Mouse (Mus musculus) gastrocnemius, adult 2 months (tissue): Measurements from ENCODE around the gene Fbh1. TPM values are rescaled to one million over a fixed set of nuclear protein-coding genes. Genes with fewer than 3 reads are reported as not detected.

Experiments
- DNase-seq: peaks from one replicate; pipeline ENCODE4 v3.0.0; 2022
- H3K27ac ChIP-seq: fragments of 200-600 bp; 2 replicates; pipeline ENCODE4 v1.8.1; 2022; ENCODE audit warnings: mild to moderate bottlenecking
- H3K4me3 ChIP-seq: fragments of 200-600 bp; 2 replicates; pipeline ENCODE4 v1.8.1; 2022; ENCODE audit warnings: mild to moderate bottlenecking, moderate library complexity
- CTCF ChIP-seq: fragments of 200-600 bp; IDR thresholded peaks from 2 replicates; pipeline ENCODE4 v1.8.1; 2022; ENCODE audit warnings: antibody characterized with exemption, mild to moderate bottlenecking, moderate library complexity
- intact Hi-C: fragments of 180-260 bp; cut with DNase I; formaldehyde crosslinking; loops from one replicate; pipeline ENCODE4 v1.15.1; 2025
- total RNA-seq, 2 experiments: library from RNA; stranded (reverse); gene quantifications; 2 replicates each; pipeline ENCODE4 v1.2.3; 2021

Gene Fbh1
- total RNA-seq, 2 experiments from 2014 or later = 24.1 to 32.5 TPM

- TF ChIP-seq CTCF = no peak
- Histone ChIP-seq H3K27ac (peak overlapping the region; percentile 82), H3K4me3 (no peak overlapping the region)
- intact Hi-C loops = loop anchor here (5.0 kb wide), 1 partner anchor 230 kb away; no protein-coding TSS in a partner anchor
- peak; percentile 78 for DNase-seq
These were observed 10.2 kb downstream of the Fbh1 start for GRCm38 (mm10) chr2:11767161-11767545.

- no peak overlapping the region for H3K4me3 ChIP-seq
- no peak for DNase-seq
- no peak for TF ChIP-seq CTCF
- peak overlapping the region; percentile 82 for H3K27ac ChIP-seq
- intact Hi-C loops = loop anchor here (5.0 kb wide), 1 partner anchor 229 kb away; no protein-coding TSS in a partner anchor
These were observed 10.8 kb downstream of the Fbh1 start for GRCm38 (mm10) chr2:11766485-11767160.

GRCm38 (mm10) chr2:11765694-11766093 lies 11.7 kb downstream of the Fbh1 start:
- no peak for TF ChIP-seq CTCF
- intact Hi-C loops = loop anchor here (5.0 kb wide), 1 partner anchor 228 kb away; no protein-coding TSS in a partner anchor
- Histone ChIP-seq H3K4me3 (no peak overlapping the region), H3K27ac (peak overlapping the region; percentile 82; the same call in 1 of the 2 replicates)
- DNase-seq = no peak

- no peak overlapping the region for H3K4me3 ChIP-seq
- no peak for TF ChIP-seq CTCF
- DNase-seq = no peak
- H3K27ac ChIP-seq = no peak overlapping the region
- intact Hi-C loops = loop anchor here (5.0 kb wide), 1 partner anchor 40 kb away; no protein-coding TSS in a partner anchor
These were observed 14.8 kb downstream of the Fbh1 start for GRCm38 (mm10) chr2:11762541-11762940.

- intact Hi-C loops = no loop called here
- Histone ChIP-seq H3K27ac (no peak overlapping the region), H3K4me3 (no peak overlapping the region)
- no peak for TF ChIP-seq CTCF
- DNase-seq = no peak
These were observed 37.8 kb downstream of the Fbh1 start for GRCm38 (mm10) chr2:11739516-11740051.

GRCm38 (mm10) chr2:11738794-11739193 lies 38.6 kb downstream of the Fbh1 start:
- Histone ChIP-seq H3K27ac (no peak overlapping the region), H3K4me3 (no peak overlapping the region)
- no peak for DNase-seq
- intact Hi-C loops = no loop called here
- no peak for TF ChIP-seq CTCF

GRCm38 (mm10) chr2:11735853-11736252 lies 41.5 kb downstream of the Fbh1 start:
- Histone ChIP-seq H3K27ac (no peak overlapping the region), H3K4me3 (no peak overlapping the region)
- no peak for DNase-seq
- no peak for TF ChIP-seq CTCF
- intact Hi-C loops = loop anchor here (1.0 kb wide), 1 partner anchor 20 kb away; no protein-coding TSS in a partner anchor

- no peak for DNase-seq
- no peak for TF ChIP-seq CTCF
- Histone ChIP-seq H3K4me3 (no peak overlapping the region), H3K27ac (no peak overlapping the region)
- intact Hi-C loops = no loop called here
These were observed 44.4 kb downstream of the Fbh1 start for GRCm38 (mm10) chr2:11732978-11733377.

- intact Hi-C loops = no loop called here
- no peak for TF ChIP-seq CTCF
These were observed 48.3 kb downstream of the Fbh1 start for GRCm38 (mm10) chr2:11729091-11729490.

GRCm38 (mm10) chr2:11727574-11727973 lies 49.8 kb downstream of the Fbh1 start:
- no peak for TF ChIP-seq CTCF
- H3K27ac ChIP-seq = no peak overlapping the region
- intact Hi-C loops = no loop called here
- DNase-seq = no peak
- no peak overlapping the region for H3K4me3 ChIP-seq

More at GRCm38 (mm10) chr2:11729091-11729490, 48.3 kb downstream of the Fbh1 start:
- Histone ChIP-seq H3K4me3 (no peak overlapping the region), H3K27ac (peak overlapping the region; percentile 31; the same call in 1 of the 2 replicates)
- DNase-seq = no peak

GRCm38 (mm10) chr2:11722564-11722963 lies 54.8 kb downstream of the Fbh1 start:
- DNase-seq = no peak
- TF ChIP-seq CTCF = no peak
- intact Hi-C loops = loop anchor here (5.0 kb wide), 1 partner anchor 40 kb away; no protein-coding TSS in a partner anchor
- H3K27ac ChIP-seq = no peak overlapping the region
- no peak overlapping the region for H3K4me3 ChIP-seq

- intact Hi-C loops = no loop called here
- no peak overlapping the region for H3K4me3 ChIP-seq
- no peak for TF ChIP-seq CTCF
- DNase-seq = no peak
- H3K27ac ChIP-seq = no peak overlapping the region
These were observed 58.8 kb downstream of the Fbh1 start for GRCm38 (mm10) chr2:11718573-11718972.

GRCm38 (mm10) chr2:11714535-11714934 lies 62.8 kb downstream of the Fbh1 start:
- H3K4me3 ChIP-seq = no peak overlapping the region
- no peak overlapping the region for H3K27ac ChIP-seq
- intact Hi-C loops = no loop called here
- no peak for TF ChIP-seq CTCF
- DNase-seq = no peak
